8 mouse cellular contexts compared by ENCODE assay signal in genomic region chr6:89236892-89237646, GRCm38 (mm10).
DNase-seq lines count a peak whose midpoint lies in the region; ATAC-seq and TF ChIP-seq lines count a peak whose summit lies in the region.

No protein-coding gene starts in this region.

- no peak overlapping the region for H3K4me3 ChIP-seq in lung, embryonic 14.5 days (ENCODE audit: low read depth, low read length)
- no peak overlapping the region for H3K4me3 ChIP-seq in cerebellum, adult 2 months (replicated peaks; ENCODE audit: insufficient read depth, low read depth, low read length)
- no peak overlapping the region for H3K4me3 ChIP-seq in hindbrain, postnatal 0 days (ENCODE audit: low read length)
- no peak overlapping the region for H3K4me3 ChIP-seq in kidney, embryonic 15.5 days (replicated peaks)

- no peak for ATAC-seq in lung, embryonic 14.5 days (ENCODE audit: insufficient read depth)
- peak; percentile 42; the same call in 1 of the 2 replicates for ATAC-seq in hindbrain, postnatal 0 days
- no peak for ATAC-seq in kidney, embryonic 15.5 days (replicated peaks; ENCODE audit: low FRiP score)

- WGBS in lung, embryonic 14.5 days: 76% methylated on average over 10 of the region's 10 CpGs
- whole genome bisulfite sequencing in cerebellum, adult 2 months: 46% methylated on average over 10 of the region's 10 CpGs
- WGBS in hindbrain, postnatal 0 days: 60% methylated on average over 10 of the region's 10 CpGs
- 76% methylated on average over 10 of the region's 10 CpGs for WGBS in kidney, embryonic 15.5 days

- intact Hi-C loops in gastrocnemius, postnatal 36 days (cut with DNase I): no loop called here

- H3K4me1 ChIP-seq in lung, embryonic 14.5 days (ENCODE audit: insufficient read depth): no peaks in the 10 kb centered on the region; the same call in 1 of the 2 replicates
- H3K4me1 ChIP-seq in cerebellum, adult 2 months (ENCODE audit: control insufficient read depth, insufficient read depth, low read length): peaks cover 43% of the 10 kb centered on the region
- H3K4me1 ChIP-seq in hindbrain, postnatal 0 days (ENCODE audit: insufficient read depth, low read length): peaks cover 47% of the 10 kb centered on the region
- H3K4me1 ChIP-seq in kidney, embryonic 15.5 days: peaks cover 25% of the 10 kb centered on the region

- H3K9me3 ChIP-seq in lung, embryonic 14.5 days (ENCODE audit: low read depth, low read length): no peaks in the 10 kb centered on the region
- no peaks in the 10 kb centered on the region for H3K9me3 ChIP-seq in hindbrain, postnatal 0 days (ENCODE audit: low read length)
- no peaks in the 10 kb centered on the region for H3K9me3 ChIP-seq in kidney, embryonic 15.5 days (replicated peaks)

- H3K9ac ChIP-seq in lung, embryonic 14.5 days: no peak overlapping the region
- no peak overlapping the region for H3K9ac ChIP-seq in hindbrain, postnatal 0 days (replicated peaks; ENCODE audit: low read length)
- no peak overlapping the region for H3K9ac ChIP-seq in kidney, embryonic 15.5 days

- no peaks in the 10 kb centered on the region for H3K27me3 ChIP-seq in lung, embryonic 14.5 days (ENCODE audit: insufficient read depth, low read length)
- no peaks in the 10 kb centered on the region for H3K27me3 ChIP-seq in cerebellum, adult 2 months (ENCODE audit: control insufficient read depth, insufficient read depth, low read length)
- H3K27me3 ChIP-seq in hindbrain, postnatal 0 days (ENCODE audit: insufficient read depth, low read length): no peaks in the 10 kb centered on the region
- H3K27me3 ChIP-seq in kidney, embryonic 15.5 days: peaks cover 33% of the 10 kb centered on the region

- peak; percentile 29 for DNase-seq in lung, embryonic 14.5 days
- no peak for DNase-seq in lung, postnatal 14 days
- peak; percentile 87 to 95 for DNase-seq in cerebellum, adult 2 months
- peak; percentile 89 for DNase-seq in hindbrain, postnatal 0 days (ENCODE audit: low spot score)
- peak; percentile 71 for DNase-seq in right cerebral cortex, postnatal 14 days
- no peak for DNase-seq in gastrocnemius, postnatal 36 days
- no peak for DNase-seq in urinary bladder, postnatal 25 days (ENCODE audit: low spot score)

- no peak overlapping the region for H3K4me2 ChIP-seq in lung, embryonic 14.5 days
- no peak overlapping the region for H3K4me2 ChIP-seq in hindbrain, postnatal 0 days (ENCODE audit: low read depth, low read length)
- H3K4me2 ChIP-seq in kidney, embryonic 15.5 days: no peak overlapping the region

- no peak for TF ChIP-seq CTCF in lung, embryonic 14.5 days (IDR thresholded peaks at IDR 0.05; ENCODE audit: low read depth)
- no peak for TF ChIP-seq CTCF in cerebellum, adult 2 months (IDR thresholded peaks at IDR 0.05; ENCODE audit: borderline replicate concordance, insufficient read depth, low read depth, low read length)
- TF ChIP-seq CTCF in hindbrain, postnatal 0 days (IDR thresholded peaks at IDR 0.05; ENCODE audit: low read depth): no peak

- no peak overlapping the region for H3K27ac ChIP-seq in lung, embryonic 14.5 days (ENCODE audit: low read depth)
- no peak overlapping the region for H3K27ac ChIP-seq in cerebellum, adult 2 months (ENCODE audit: insufficient read depth, low read length)
- H3K27ac ChIP-seq in hindbrain, postnatal 0 days: no peak overlapping the region
- no peak overlapping the region for H3K27ac ChIP-seq in kidney, embryonic 15.5 days

- no peak for TF ChIP-seq POLR2A in cerebellum, adult 2 months (IDR thresholded peaks at IDR 0.05; ENCODE audit: borderline replicate concordance, insufficient read depth, low read length)

- H3K36me3 ChIP-seq in lung, embryonic 14.5 days (ENCODE audit: insufficient read depth): no peaks in the 10 kb centered on the region
- no peaks in the 10 kb centered on the region for H3K36me3 ChIP-seq in hindbrain, postnatal 0 days (ENCODE audit: insufficient read depth, low read length)
- H3K36me3 ChIP-seq in kidney, embryonic 15.5 days: no peaks in the 10 kb centered on the region

Comparison
In these comparisons a context has a peak if more than half of its experiments do, and no peak if none do; other contexts are left out.
1. DNase-seq: peak in lung, embryonic 14.5 days (single experiment), cerebellum, adult 2 months (2 of 2), hindbrain, postnatal 0 days (single experiment) and right cerebral cortex, postnatal 14 days (single experiment); none in lung, postnatal 14 days (single experiment), gastrocnemius, postnatal 36 days (0 of 2) and urinary bladder, postnatal 25 days (single experiment).